Mouse (Mus musculus) midbrain, embryonic 14.5 days (tissue): ENCODE measurements at regions not wholly inside any gene's neighbourhood (a gene's known extent, or its start where the extent isn't known, plus 50 kb on each side); places are given as distances from the start of the nearest gene placed in this dataset.
A peak's percentile ranks its signal among the peaks of the same experiment; 100 is the strongest.

Experiments used
- ATAC-seq: fragments of 200-750 bp; cut with Nextera tagmentation; 2 replicates; pipeline ENCODE4 v1.8.0; 2017; ENCODE audit warnings: moderate number of reproducible peaks, moderate library complexity; ENCODE audit not compliant: low FRiP score, low TSS enrichment
- DNase-seq: peaks from one replicate; pipeline ENCODE4 v3.0.0-alpha.2; 2015
- H3K27ac ChIP-seq: fragments of 300-500 bp; sonication (generic); replicated peaks from 2 replicates; pipeline ENCODE4 v1.5.1; 2014; ENCODE audit warnings: mild to moderate bottlenecking, low read depth, low read length, moderate library complexity
- H3K27me3 ChIP-seq: fragments of 300-500 bp; sonication (generic); 2 replicates; pipeline ENCODE4 v1.6.1; 2014; ENCODE audit warnings: low read length, control low read depth, mixed read lengths; ENCODE audit not compliant: control insufficient read depth, insufficient read depth
- H3K36me3 ChIP-seq: fragments of 300-500 bp; sonication (generic); 2 replicates; pipeline ENCODE4 v1.6.1; 2014; ENCODE audit warnings: low read length, control low read depth; ENCODE audit not compliant: control insufficient read depth, insufficient read depth
- H3K4me1 ChIP-seq: fragments of 300-500 bp; sonication (generic); 2 replicates; pipeline ENCODE4 v1.6.1; 2014; ENCODE audit warnings: mild to moderate bottlenecking, antibody characterized with exemption, low read length, control low read depth; ENCODE audit not compliant: control insufficient read depth, insufficient read depth
- H3K4me2 ChIP-seq: fragments of 300-500 bp; sonication (generic); 2 replicates; pipeline ENCODE4 v1.6.1; 2014; ENCODE audit warnings: mild to moderate bottlenecking, low read length, moderate library complexity
- H3K4me3 ChIP-seq: fragments of 300-500 bp; sonication (generic); replicated peaks from 2 replicates; pipeline ENCODE4 v1.5.1; 2014; ENCODE audit warnings: low read depth, low read length
- H3K9ac ChIP-seq: fragments of 300-500 bp; sonication (generic); replicated peaks from 2 replicates; pipeline ENCODE4 v1.6.1; 2014; ENCODE audit warnings: mild to moderate bottlenecking, low read length, moderate library complexity
- H3K9me3 ChIP-seq: fragments of 300-500 bp; sonication (generic); 2 replicates; pipeline ENCODE4 v1.6.1; 2016; ENCODE audit warnings: low read length, control low read depth, mixed read lengths; ENCODE audit not compliant: control insufficient read depth
- WGBS: fragments of 180-500 bp; shearing (Covaris S2); extraction: QIAGEN DNeasy Blood & Tissue Kit; methylation state at CpG from one replicate; pipeline ENCODE4 v1.1.7; 2014; 5-methylcytosine and 5-hydroxymethylcytosine counted together

GRCm38 (mm10) chr3:72735011-72735410, 232.7 kb downstream of the Sis start:
- no peak for ATAC-seq

GRCm38 (mm10) chr3:72727403-72727802, 240.3 kb downstream of the Sis start:
- Histone ChIP-seq H3K36me3 (no peaks in the 10 kb centered on the region), H3K27ac (no peak overlapping the region), H3K4me2 (no peak overlapping the region), H3K4me3 (no peak overlapping the region), H3K9ac (no peak overlapping the region), H3K9me3 (no peaks in the 10 kb centered on the region), H3K27me3 (no peaks in the 10 kb centered on the region), H3K4me1 (no peaks in the 10 kb centered on the region)
- DNase-seq, result peak; percentile 28
- peak; percentile 53; the same call in 1 of the 2 replicates for ATAC-seq
- WGBS, result 35% methylated on average over 1 of the region's 1 CpGs

More at GRCm38 (mm10) chr3:72735011-72735410, 232.7 kb downstream of the Sis start:
- Histone ChIP-seq H3K4me1 (no peaks in the 10 kb centered on the region), H3K27me3 (no peaks in the 10 kb centered on the region), H3K27ac (no peak overlapping the region), H3K4me2 (no peak overlapping the region), H3K36me3 (no peaks in the 10 kb centered on the region), H3K4me3 (no peak overlapping the region), H3K9ac (no peak overlapping the region), H3K9me3 (no peaks in the 10 kb centered on the region)
- DNase-seq, result no peak

DNA sequence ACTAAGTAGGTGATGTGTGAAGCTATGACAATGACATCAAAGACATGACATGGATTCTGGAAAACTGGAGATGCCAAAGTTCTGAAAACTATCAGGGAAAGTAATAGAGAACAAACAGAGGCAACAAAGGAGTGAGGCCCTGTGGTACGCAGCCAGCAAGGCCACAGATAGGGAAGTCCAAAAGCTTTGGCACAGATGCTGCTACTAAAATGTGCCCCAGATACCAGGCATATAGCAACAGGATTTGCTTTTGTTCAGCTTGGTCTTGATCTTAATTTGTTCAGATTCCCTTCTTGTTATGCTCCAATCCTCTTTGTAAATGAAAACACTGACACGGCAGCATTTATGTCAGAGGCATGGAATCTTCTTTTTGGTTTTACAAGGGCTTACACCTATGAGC, 253.9 kb downstream of the Sis start:
- Histone ChIP-seq H3K4me2 (no peak overlapping the region), H3K9me3 (no peaks in the 10 kb centered on the region), H3K27ac (no peak overlapping the region), H3K9ac (no peak overlapping the region), H3K36me3 (no peaks in the 10 kb centered on the region), H3K27me3 (no peaks in the 10 kb centered on the region), H3K4me3 (no peak overlapping the region), H3K4me1 (no peaks in the 10 kb centered on the region)
- WGBS, result 12% methylated on average over 2 of the region's 2 CpGs
- DNase-seq, result no peak
- no peak for ATAC-seq

GRCm38 (mm10) chr3:72685937-72686336, 281.7 kb downstream of the Sis start:
- H3K36me3 ChIP-seq, result no peaks in the 10 kb centered on the region
- no peak overlapping the region for H3K9ac ChIP-seq
- H3K27me3 ChIP-seq, result no peaks in the 10 kb centered on the region
- H3K4me2 ChIP-seq, result no peak overlapping the region
- no peak overlapping the region for H3K27ac ChIP-seq
- H3K4me1 ChIP-seq, result no peaks in the 10 kb centered on the region
- H3K9me3 ChIP-seq, result no peaks in the 10 kb centered on the region
- WGBS, result 68% methylated on average over 1 of the region's 1 CpGs
- DNase-seq, result peak; percentile 4
- no peak overlapping the region for H3K4me3 ChIP-seq
- ATAC-seq, result no peak

- WGBS, result 37% methylated on average over 1 of the region's 1 CpGs
- peak; percentile 1 for DNase-seq
These were observed 308.5 kb downstream of the Sis start for GRCm38 (mm10) chr3:72659194-72659593.

GRCm38 (mm10) chr3:72630069-72630468, 337.6 kb downstream of the Sis start:
- Histone ChIP-seq H3K27ac (no peak overlapping the region), H3K4me2 (no peak overlapping the region), H3K36me3 (no peaks in the 10 kb centered on the region), H3K9me3 (no peaks in the 10 kb centered on the region), H3K27me3 (no peaks in the 10 kb centered on the region), H3K4me3 (no peak overlapping the region), H3K4me1 (no peaks in the 10 kb centered on the region), H3K9ac (no peak overlapping the region)
- DNase-seq (no peak), ATAC-seq (no peak)
- 79% methylated on average over 1 of the region's 1 CpGs for whole genome bisulfite sequencing

More at GRCm38 (mm10) chr3:72659194-72659593, 308.5 kb downstream of the Sis start:
- Histone ChIP-seq H3K36me3 (no peaks in the 10 kb centered on the region), H3K4me1 (no peaks in the 10 kb centered on the region), H3K27ac (no peak overlapping the region), H3K4me2 (no peak overlapping the region), H3K9ac (no peak overlapping the region), H3K27me3 (no peaks in the 10 kb centered on the region), H3K4me3 (no peak overlapping the region), H3K9me3 (no peaks in the 10 kb centered on the region)
- no peak for ATAC-seq

DNA sequence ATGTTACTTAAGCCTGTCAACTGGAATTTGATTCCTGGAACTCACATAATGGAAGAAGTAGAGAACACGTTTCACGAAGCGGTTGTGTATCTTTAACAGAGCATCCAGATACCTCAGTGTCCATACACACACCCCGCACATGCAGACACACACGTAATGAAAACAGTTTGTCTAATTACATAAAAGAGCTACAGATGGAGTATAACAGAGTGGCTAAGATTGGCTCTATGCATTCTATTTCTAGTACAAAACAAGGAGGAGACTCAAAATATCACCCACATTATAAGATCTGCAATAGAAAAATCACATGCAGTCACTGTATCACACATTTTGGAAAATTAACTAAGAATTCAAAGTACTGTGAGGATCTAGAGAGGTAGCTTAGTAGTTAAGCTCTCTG, 346.9 kb downstream of the Sis start:
- no peaks in the 10 kb centered on the region for H3K27me3 ChIP-seq
- WGBS, result 89% methylated on average over 5 of the region's 5 CpGs
- no peak overlapping the region for H3K27ac ChIP-seq
- no peak overlapping the region for H3K4me3 ChIP-seq
- no peak overlapping the region for H3K9ac ChIP-seq
- no peak for ATAC-seq
- H3K4me1 ChIP-seq, result no peaks in the 10 kb centered on the region
- no peak for DNase-seq
- no peak overlapping the region for H3K4me2 ChIP-seq
- no peaks in the 10 kb centered on the region for H3K36me3 ChIP-seq
- H3K9me3 ChIP-seq, result no peaks in the 10 kb centered on the region

DNA sequence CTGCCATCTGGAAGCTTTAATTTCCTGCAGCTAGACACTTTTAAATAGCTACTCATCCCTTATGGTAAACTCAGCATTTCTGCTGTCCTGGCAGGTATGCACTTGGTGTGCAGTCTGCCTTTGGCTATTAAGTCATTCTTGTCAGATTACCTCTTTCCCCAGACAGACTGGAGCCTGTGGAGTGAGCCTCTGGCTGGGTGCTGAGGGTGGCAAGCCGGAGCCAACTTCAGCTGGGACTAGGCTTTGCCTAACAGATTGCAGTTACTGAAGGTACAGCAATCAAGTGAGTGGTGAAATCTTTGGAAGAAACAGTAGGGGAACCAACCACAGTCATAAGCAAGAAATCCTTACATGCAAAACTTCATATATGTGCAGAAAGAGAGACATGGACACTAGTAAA, 347.8 kb downstream of the Sis start:
- no peak for ATAC-seq
- WGBS, result 87% methylated on average over 1 of the region's 1 CpGs
- DNase-seq, result no peak

DNA sequence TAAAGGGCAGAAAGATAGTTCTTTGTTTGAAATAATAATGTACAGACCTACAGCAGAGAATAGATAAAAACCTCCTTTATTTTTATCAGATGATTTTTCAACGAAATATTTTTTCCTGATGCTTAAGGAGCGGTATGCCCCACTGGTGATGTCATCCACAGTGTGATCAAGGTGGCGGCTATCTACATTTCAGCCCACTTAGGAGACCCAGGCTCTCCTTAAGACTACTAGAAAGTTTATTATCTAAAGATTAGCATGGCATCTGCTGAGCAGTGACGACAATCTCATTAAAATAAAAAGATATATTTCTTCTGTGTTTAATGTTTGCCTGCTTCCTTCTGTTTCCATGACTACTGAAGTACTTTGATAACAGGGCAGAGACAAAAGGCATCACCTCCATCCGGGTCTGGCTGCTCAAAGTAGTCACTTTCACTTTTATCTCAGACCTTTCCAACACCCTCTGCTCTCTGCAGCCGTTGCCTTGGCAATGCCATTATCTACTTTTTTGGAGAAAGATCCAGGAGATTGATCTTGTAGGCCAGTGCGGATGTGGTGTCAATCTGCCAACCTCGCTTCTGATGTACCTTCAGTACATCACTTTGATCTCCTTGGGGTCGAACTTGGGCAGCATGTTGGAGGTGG, 363.8 kb downstream of the Sis start:
- peak; percentile 14 for DNase-seq
- ATAC-seq, result peak; percentile 27; the same call in 1 of the 2 replicates
- Histone ChIP-seq H3K4me2 (no peak overlapping the region), H3K4me3 (no peak overlapping the region), H3K9me3 (no peaks in the 10 kb centered on the region), H3K27me3 (no peaks in the 10 kb centered on the region), H3K4me1 (no peaks in the 10 kb centered on the region), H3K36me3 (no peaks in the 10 kb centered on the region), H3K27ac (no peak overlapping the region), H3K9ac (no peak overlapping the region)
- 60% methylated on average over 9 of the region's 9 CpGs for WGBS

More for the DNA sequence above, 347.8 kb downstream of the Sis start:
- Histone ChIP-seq H3K27ac (no peak overlapping the region), H3K4me2 (no peak overlapping the region), H3K4me3 (no peak overlapping the region), H3K9me3 (no peaks in the 10 kb centered on the region), H3K4me1 (no peaks in the 10 kb centered on the region), H3K36me3 (no peaks in the 10 kb centered on the region), H3K27me3 (no peaks in the 10 kb centered on the region), H3K9ac (no peak overlapping the region)
